Mouse (Mus musculus) layer of hippocampus, adult 6 months (tissue): Measurements from ENCODE around the gene Cryzl1. TPM values are rescaled to one million over a fixed set of nuclear protein-coding genes. Genes with fewer than 3 reads are reported as not detected.

Source experiments
- long read RNA-seq, 2 experiments: library from polyadenylated mRNA; unstranded; transcript quantifications; one replicate each; pipeline ENCODE4 v2.0.0; 2019 to 2020
- polyA plus RNA-seq: library from polyadenylated mRNA; unstranded; fragments of <200 nt; fragmentation: Nextera tagmentation; gene quantifications from 2 replicates; pipeline ENCODE4 v1.2.3, GENCODE M21; 2021

Gene Cryzl1
- polyA plus RNA-seq: 162 and 167 TPM in 2 replicates
- long read RNA-seq, experiment 1, transcript Cryzl1-201 (13 exons, 1,965 nt): major isoform, 113 of 249 reads
- long read RNA-seq, experiment 1, partial matches to known transcripts: 88 of 249 reads
- long read RNA-seq, experiment 1, other reads (novel, unspliced or antisense): 43 of 249 reads
- long read RNA-seq, experiment 2, transcript Cryzl1-201 (13 exons, 1,965 nt): major isoform, 288 of 614 reads
- long read RNA-seq, experiment 2, partial matches to known transcripts: 242 of 614 reads
- long read RNA-seq, experiment 2, other reads (novel, unspliced or antisense): 78 of 614 reads

GRCm38 (mm10) chr16:91728123-91729065 is at the start of gene Cryzl1:
TSS of gene Cryzl1 (minus strand) at chr16:91728975.

DNA sequence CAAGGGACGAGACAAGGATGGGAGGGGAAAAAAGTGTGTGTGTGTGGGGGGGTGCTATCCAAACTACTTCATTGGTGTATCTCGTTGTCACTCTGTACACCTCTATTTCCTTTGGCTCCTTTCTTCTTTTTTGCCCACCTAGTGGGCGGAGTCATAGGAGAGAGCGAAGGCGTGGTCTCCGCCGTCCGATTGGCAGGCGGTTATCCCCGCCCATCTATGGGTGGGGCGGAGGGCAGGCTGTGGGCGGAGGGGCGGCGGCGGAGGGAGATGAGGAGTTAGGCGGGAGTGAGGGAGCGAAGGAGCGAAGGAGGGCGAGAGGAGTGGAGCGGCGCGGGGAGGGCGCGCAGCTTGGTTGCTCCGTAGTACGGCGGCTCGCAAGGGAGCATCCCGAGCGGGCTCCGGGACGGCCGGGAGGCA is 299 bp upstream of the Cryzl1 start, which contains the start of gene Itsn1:
TSS of gene Itsn1 (plus strand) at position 216 of the 417 bp plus-strand sequence.

DNA sequence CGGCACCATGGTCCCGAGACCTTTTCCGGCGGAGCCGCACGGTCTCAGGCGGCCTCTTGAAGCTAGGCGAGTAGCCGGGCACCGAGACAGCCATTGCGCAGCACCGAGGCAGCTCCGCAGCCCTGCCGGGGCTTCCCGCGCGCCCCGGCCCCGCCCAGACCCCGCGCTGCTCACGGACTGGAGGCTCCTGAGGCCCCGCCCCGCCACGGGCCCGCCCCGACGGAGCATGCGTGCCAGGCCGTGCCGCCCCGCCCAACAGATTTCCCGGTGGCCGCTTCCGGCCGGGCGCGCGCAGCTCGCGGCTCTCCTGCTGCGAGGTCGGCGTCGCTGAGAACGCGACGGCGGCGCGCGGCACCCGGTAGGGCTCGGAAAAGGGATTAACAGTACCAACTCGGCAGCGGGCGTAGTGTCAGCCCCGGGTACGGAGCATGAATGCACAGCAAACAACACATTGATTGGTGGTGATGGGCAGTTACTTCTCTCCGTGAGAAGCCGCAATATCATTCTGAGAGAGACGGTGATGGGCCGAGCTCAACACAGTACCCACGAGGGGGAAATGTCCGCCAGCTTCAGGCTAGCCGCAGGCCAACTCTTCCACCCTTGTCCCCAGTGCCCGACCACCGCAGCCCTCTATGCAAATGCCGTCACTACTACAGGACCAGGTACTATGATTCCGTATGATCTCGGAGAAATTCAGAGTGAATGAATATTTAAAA is 40.0 kb downstream of the Cryzl1 start, which contains the start of gene Donson:
TSS of gene Donson (minus strand) at position 152 of the 716 bp plus-strand sequence.

DNA sequence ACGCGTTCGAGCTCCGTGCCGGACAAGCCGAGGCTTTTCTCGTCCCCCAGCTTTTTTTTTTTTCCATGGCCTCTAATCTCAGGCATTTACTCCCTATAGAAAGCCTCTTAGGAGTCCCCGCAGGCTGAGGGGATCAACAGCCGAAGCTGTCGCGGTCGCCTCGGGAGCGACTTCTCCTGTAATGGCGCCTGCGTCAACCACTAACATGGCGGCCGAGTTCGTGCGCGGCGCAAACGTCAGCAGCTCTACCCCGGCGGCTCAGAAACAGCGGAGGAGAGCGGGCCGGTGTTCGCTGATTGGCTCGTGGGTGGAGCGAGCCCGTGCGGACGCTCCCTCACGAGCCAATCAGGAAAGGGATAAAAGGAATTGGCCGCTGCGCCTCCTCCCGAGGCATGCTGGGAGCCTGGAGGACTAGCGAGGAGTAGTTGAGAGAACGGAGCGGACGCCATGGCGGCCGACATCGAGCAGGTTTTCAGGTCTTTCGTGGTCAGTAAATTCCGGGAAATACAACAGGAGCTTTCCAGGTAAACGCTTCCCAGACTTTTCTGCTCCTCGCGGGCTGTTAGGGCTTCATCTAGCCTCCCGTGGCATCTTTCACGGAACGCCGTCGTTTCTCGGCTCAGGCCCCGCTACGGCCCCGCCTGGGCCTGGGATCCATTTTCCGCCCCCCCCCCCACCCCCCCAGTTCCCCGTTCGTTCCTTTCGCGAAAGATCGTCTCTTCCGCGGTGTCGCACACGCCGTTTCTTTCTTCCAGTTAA is 81.1 kb downstream of the Cryzl1 start, which contains the start of gene Son:
TSS of gene Son (plus strand) at position 46 of the 759 bp plus-strand sequence.

GRCm38 (mm10) chr16:91646681-91647419 is 81.9 kb downstream of the Cryzl1 start, which contains the start of gene Gart:
TSS of gene Gart (minus strand) at chr16:91646952.

Other genes with a start within 250 kb of the Cryzl1 start
- 14.9 and 15.8 TPM in 2 replicates for gene Ifnar1, start 243.7 kb downstream of the Cryzl1 start, polyA plus RNA-seq
- gene Ifngr2, start 181.9 kb downstream of the Cryzl1 start, polyA plus RNA-seq: 75.4 and 79.0 TPM in 2 replicates
- 138 and 169 TPM in 2 replicates for gene Tmem50b, start 131.2 kb downstream of the Cryzl1 start, polyA plus RNA-seq
- 8.5 and 10.9 TPM in 2 replicates for gene Dnajc28, start 109.9 kb downstream of the Cryzl1 start, polyA plus RNA-seq
- gene Gart, start 82.0 kb downstream of the Cryzl1 start, polyA plus RNA-seq: 24.0 and 26.1 TPM in 2 replicates
- 63.5 and 63.9 TPM in 2 replicates for gene Son, start 81.5 kb downstream of the Cryzl1 start, polyA plus RNA-seq
- gene Donson, start 40.2 kb downstream of the Cryzl1 start, polyA plus RNA-seq: 4.8 and 5.6 TPM in 2 replicates
- 18.0 and 21.7 TPM in 2 replicates for gene Itsn1, start 306 bp upstream of the Cryzl1 start, polyA plus RNA-seq